Mouse (Mus musculus): Measurements from ENCODE around the gene Smap1. TPM values are rescaled to one million over a fixed set of nuclear protein-coding genes. Genes with fewer than 3 reads are reported as not detected.
A peak's percentile ranks its signal among the peaks of the same experiment; 100 is the strongest.

The Smap1 gene
- polyA plus RNA-seq, 1 experiment from 2014 or later = 131 TPM

GRCm38 (mm10) chr1:23855623-23856022, 66.5 kb downstream of the Smap1 start:
- Histone ChIP-seq H3K36me3 (replicated peaks) (peaks cover 11% of the 10 kb centered on the region), H3K27me3 (replicated peaks) (no peaks in the 10 kb centered on the region), H3K4me3 (no peak overlapping the region), H3K4me1 (no peaks in the 10 kb centered on the region), H3K9me3 (no peaks in the 10 kb centered on the region), H3K4me2 (no peak overlapping the region), H3K9ac (no peak overlapping the region), H3K27ac (no peak overlapping the region)
- WGBS = 88% methylated on average over 3 of the region's 3 CpGs
- ATAC-seq (replicated peaks) = no peak

DNA sequence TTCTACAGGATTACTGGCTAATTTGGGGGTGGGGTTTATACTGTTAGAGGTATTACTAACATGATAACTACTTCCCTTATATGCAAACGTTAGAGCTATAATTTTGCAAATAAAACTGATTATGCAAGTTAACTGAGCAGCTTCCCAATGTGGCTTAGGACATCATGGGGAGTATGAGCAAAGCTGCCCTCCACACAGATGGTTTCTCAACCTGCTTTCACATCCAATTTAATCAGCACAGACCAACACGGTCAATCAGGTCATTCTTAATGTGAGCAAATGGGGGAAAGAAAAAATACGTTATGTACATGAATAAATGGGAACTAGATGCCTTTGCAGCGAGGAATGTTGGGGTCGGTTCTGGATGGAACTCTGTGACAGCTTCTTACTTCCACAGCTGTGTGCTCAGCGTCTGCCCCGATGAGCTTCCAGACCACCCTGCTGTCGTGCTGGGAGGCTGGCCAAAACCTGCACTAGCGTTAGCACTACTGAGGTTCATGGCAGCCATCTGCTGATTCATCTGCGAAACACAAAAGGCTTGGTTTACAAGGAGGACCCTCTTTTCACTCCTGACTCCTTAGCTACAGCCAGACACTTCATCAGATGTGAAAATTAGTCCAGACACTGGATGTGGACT, 76.0 kb downstream of the Smap1 start:
- H3K27ac ChIP-seq = no peak overlapping the region
- 58% methylated on average over 10 of the region's 10 CpGs for WGBS
- H3K4me2 ChIP-seq = no peak overlapping the region
- H3K4me1 ChIP-seq = no peaks in the 10 kb centered on the region
- ATAC-seq (replicated peaks) = 0 out of 2 replicates have a peak, but pooled peaks have one; percentile 24
- no peaks in the 10 kb centered on the region for H3K27me3 ChIP-seq (replicated peaks)
- H3K9ac ChIP-seq = no peak overlapping the region
- H3K36me3 ChIP-seq (replicated peaks) = peaks cover 24% of the 10 kb centered on the region
- H3K4me3 ChIP-seq = no peak overlapping the region
- H3K9me3 ChIP-seq = no peaks in the 10 kb centered on the region

DNA sequence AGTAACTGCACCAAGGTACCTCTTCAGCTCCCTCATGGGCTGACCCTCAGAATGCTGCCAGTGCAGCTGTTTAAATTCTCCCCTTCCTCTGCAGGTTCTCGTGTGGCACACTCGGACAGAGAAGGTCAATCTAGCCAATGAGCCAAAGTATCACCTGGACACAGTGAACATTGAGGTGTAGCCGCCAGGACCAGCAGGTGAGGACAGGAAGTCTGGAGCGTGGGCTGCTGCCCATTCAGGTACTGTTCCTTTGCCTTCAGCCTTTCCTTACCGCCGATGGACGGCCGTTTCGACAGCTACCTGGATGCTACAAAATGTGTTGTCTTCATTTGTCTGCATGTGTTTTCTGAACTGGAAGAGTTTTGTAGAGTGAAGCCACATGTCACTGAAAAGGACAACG, 77.1 kb downstream of the Smap1 start:
- ATAC-seq (replicated peaks) = no peak
- Histone ChIP-seq H3K27me3 (replicated peaks) (no peaks in the 10 kb centered on the region), H3K4me3 (no peak overlapping the region), H3K9me3 (no peaks in the 10 kb centered on the region), H3K27ac (no peak overlapping the region), H3K9ac (no peak overlapping the region), H3K4me2 (no peak overlapping the region), H3K4me1 (no peaks in the 10 kb centered on the region), H3K36me3 (replicated peaks) (peaks cover 24% of the 10 kb centered on the region)
- WGBS = 97% methylated on average over 10 of the region's 10 CpGs

GRCm38 (mm10) chr1:23843790-23844189, 78.3 kb downstream of the Smap1 start:
- Histone ChIP-seq H3K9ac (no peak overlapping the region), H3K27me3 (replicated peaks) (no peaks in the 10 kb centered on the region), H3K4me1 (no peaks in the 10 kb centered on the region), H3K4me2 (no peak overlapping the region), H3K4me3 (no peak overlapping the region), H3K9me3 (no peaks in the 10 kb centered on the region), H3K36me3 (replicated peaks) (peaks cover 20% of the 10 kb centered on the region), H3K27ac (no peak overlapping the region)
- no peak for ATAC-seq (replicated peaks)
- 88% methylated on average over 7 of the region's 7 CpGs for WGBS

- Histone ChIP-seq H3K27me3 (replicated peaks) (no peaks in the 10 kb centered on the region), H3K9me3 (no peaks in the 10 kb centered on the region), H3K9ac (no peak overlapping the region), H3K4me1 (no peaks in the 10 kb centered on the region), H3K27ac (no peak overlapping the region), H3K4me2 (no peak overlapping the region), H3K4me3 (no peak overlapping the region), H3K36me3 (replicated peaks) (peaks cover 12% of the 10 kb centered on the region)
- no peak for ATAC-seq (replicated peaks)
- WGBS = 73% methylated on average over 3 of the region's 3 CpGs
Measured at GRCm38 (mm10) chr1:23842629-23843028, 79.5 kb downstream of the Smap1 start.

- no peak for ATAC-seq (replicated peaks)
- Histone ChIP-seq H3K9ac (no peak overlapping the region), H3K4me2 (no peak overlapping the region), H3K27me3 (replicated peaks) (no peaks in the 10 kb centered on the region), H3K9me3 (no peaks in the 10 kb centered on the region), H3K27ac (no peak overlapping the region), H3K36me3 (replicated peaks) (peaks cover 5% of the 10 kb centered on the region; the same call in 1 of the 2 replicates), H3K4me1 (no peaks in the 10 kb centered on the region), H3K4me3 (no peak overlapping the region)
Measured at GRCm38 (mm10) chr1:23840924-23841323, 81.2 kb downstream of the Smap1 start.

DNA sequence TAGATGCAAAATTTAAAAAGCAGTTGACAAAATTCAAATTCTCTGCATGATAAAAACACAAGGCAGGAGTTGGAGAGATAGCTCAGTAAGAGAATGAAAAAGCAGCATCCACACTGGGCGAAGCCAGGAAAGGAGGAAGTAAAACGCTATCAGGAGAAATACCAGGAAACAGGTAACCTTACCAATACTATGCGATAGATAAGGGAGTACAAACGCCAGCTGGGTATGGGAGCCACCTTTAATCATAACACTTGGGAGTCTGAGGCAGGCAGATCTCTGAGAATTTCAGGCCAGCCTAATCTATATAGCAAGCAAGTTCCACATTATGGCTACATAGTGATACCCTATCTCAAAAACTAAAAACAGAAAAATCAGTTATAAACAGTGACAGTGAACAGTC, 85.5 kb downstream of the Smap1 start:
- Histone ChIP-seq H3K27ac (no peak overlapping the region), H3K9ac (no peak overlapping the region), H3K4me1 (peaks cover 6% of the 10 kb centered on the region), H3K36me3 (replicated peaks) (no peaks in the 10 kb centered on the region), H3K4me2 (no peak overlapping the region), H3K27me3 (replicated peaks) (no peaks in the 10 kb centered on the region), H3K4me3 (no peak overlapping the region), H3K9me3 (no peaks in the 10 kb centered on the region)
- ATAC-seq (replicated peaks) = no peak
- 94% methylated on average over 4 of the region's 4 CpGs for WGBS

GRCm38 (mm10) chr1:23834819-23835218, 87.3 kb downstream of the Smap1 start:
- H3K9me3 ChIP-seq = no peaks in the 10 kb centered on the region
- peaks cover 6% of the 10 kb centered on the region for H3K4me1 ChIP-seq
- no peak overlapping the region for H3K4me2 ChIP-seq
- H3K4me3 ChIP-seq = no peak overlapping the region
- H3K36me3 ChIP-seq (replicated peaks) = no peaks in the 10 kb centered on the region
- 0 out of 2 replicates have a peak overlapping the region, but pooled peaks have one; percentile 15 for H3K27ac ChIP-seq
- WGBS = 47% methylated on average over 9 of the region's 9 CpGs
- no peak overlapping the region for H3K9ac ChIP-seq
- no peaks in the 10 kb centered on the region for H3K27me3 ChIP-seq (replicated peaks)
- ATAC-seq (replicated peaks) = peak; percentile 49

- 79% methylated on average over 7 of the region's 7 CpGs for WGBS
- Histone ChIP-seq H3K4me2 (no peak overlapping the region), H3K4me1 (peaks cover 6% of the 10 kb centered on the region), H3K4me3 (no peak overlapping the region), H3K27me3 (replicated peaks) (no peaks in the 10 kb centered on the region), H3K9ac (no peak overlapping the region), H3K27ac (0 out of 2 replicates have a peak overlapping the region, but pooled peaks have one; percentile 15), H3K9me3 (no peaks in the 10 kb centered on the region), H3K36me3 (replicated peaks) (no peaks in the 10 kb centered on the region)
- ATAC-seq (replicated peaks) = no peak
Measured at GRCm38 (mm10) chr1:23834246-23834645, 87.9 kb downstream of the Smap1 start.

DNA sequence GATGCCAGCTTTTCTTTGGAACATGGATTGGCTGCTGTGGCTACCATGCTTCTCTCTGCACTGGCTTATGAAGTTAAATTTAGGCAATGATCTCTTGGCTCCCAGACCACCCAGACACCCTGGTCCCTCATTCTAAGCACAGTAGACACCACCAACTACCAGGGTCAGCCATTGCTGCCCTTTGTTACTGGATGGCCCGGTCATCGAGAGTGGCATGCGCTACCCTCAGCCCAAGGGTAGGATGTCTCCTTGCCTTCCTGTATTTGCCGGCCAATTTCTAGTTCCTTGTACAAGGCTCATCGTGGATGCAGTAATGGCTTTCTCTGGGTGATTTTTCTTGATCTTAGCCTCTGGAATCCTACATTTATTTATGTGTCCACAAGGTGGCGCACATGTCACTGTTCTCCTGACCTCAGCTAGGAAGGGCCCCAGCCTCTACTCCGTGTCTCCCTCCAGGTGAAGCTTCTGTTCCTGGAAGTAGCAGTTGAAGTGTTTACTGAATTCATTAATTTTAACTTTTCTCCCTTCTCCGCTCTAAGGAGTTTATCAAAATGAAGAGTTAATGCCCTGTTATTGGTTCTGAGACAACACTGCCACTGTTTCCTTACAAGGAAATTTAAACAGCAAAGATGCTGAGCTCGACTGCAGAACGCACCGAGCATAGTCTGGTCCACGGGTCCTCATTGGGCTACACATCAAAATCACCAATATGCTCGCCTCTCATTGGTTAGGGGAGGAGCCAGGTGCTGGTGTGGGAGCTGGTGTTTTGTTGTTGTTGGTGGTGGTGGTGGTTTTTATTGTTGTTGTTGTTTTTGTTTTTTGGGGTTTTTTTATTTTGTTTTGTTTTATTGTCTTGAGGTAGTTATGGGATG, 95.0 kb downstream of the Smap1 start:
- no peak overlapping the region for H3K4me3 ChIP-seq
- H3K27ac ChIP-seq = no peak overlapping the region
- H3K4me2 ChIP-seq = no peak overlapping the region
- no peaks in the 10 kb centered on the region for H3K9me3 ChIP-seq
- no peaks in the 10 kb centered on the region for H3K36me3 ChIP-seq (replicated peaks)
- no peak overlapping the region for H3K9ac ChIP-seq
- 41% methylated on average over 13 of the region's 13 CpGs for WGBS
- no peaks in the 10 kb centered on the region for H3K4me1 ChIP-seq
- peak; percentile 51; the same call in 1 of the 2 replicates for ATAC-seq (replicated peaks)
- H3K27me3 ChIP-seq (replicated peaks) = no peaks in the 10 kb centered on the region

DNA sequence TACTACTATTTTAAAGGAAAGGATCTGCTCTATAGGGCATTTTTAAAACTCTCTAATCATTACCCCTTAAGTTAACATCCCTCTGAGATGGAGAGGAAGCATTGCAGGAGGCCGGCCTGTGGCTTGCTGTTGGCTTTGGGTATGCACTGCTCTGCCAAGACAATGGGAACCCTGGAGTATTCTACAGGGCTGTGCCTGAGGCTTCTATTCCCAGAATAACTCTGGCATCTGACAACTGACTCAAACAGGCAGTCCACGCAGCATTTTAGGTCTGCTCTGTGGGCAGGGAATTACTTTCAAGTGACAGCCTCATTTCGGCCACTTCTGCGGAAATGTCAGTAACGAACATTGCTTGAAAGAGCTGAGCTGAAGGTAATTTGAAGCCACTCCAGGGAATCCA, 100.5 kb downstream of the Smap1 start:
- Histone ChIP-seq H3K27me3 (replicated peaks) (no peaks in the 10 kb centered on the region), H3K27ac (no peak overlapping the region), H3K4me2 (no peak overlapping the region), H3K9ac (no peak overlapping the region), H3K9me3 (no peaks in the 10 kb centered on the region), H3K4me1 (no peaks in the 10 kb centered on the region), H3K4me3 (no peak overlapping the region), H3K36me3 (replicated peaks) (no peaks in the 10 kb centered on the region)
- WGBS = 68% methylated on average over 5 of the region's 5 CpGs
- no peak for ATAC-seq (replicated peaks)

GRCm38 (mm10) chr1:23798306-23798705, 123.8 kb downstream of the Smap1 start:
- Histone ChIP-seq H3K4me3 (no peak overlapping the region), H3K9me3 (no peaks in the 10 kb centered on the region), H3K27ac (no peak overlapping the region), H3K4me1 (no peaks in the 10 kb centered on the region), H3K4me2 (no peak overlapping the region), H3K27me3 (replicated peaks) (no peaks in the 10 kb centered on the region), H3K36me3 (replicated peaks) (no peaks in the 10 kb centered on the region), H3K9ac (no peak overlapping the region)
- no peak for ATAC-seq (replicated peaks)
- WGBS = 92% methylated on average over 9 of the region's 9 CpGs

Data from midbrain, embryonic 15.5 days (tissue).